In the genomic region with DNA sequence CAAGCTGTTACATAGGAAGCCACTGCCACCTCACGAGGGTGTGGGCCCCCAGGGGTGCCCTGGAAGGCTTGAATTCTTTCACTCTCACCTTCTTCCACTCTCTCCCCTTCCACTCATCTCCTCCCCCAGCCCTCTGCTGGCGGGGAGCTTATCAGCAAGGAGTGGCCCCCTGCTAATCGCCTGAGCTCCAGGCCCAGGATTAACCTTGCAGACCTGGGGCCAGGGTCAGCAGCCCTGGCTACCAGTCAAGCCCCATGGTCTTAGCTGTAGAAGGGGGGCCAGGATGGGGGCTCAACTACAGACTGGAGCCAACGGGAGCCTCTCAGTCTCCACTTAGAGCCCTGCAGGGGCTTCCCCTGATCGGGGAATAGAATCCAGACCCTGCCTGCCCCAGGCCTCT, we compare ENCODE assay signal across 14 mouse cellular contexts.
A peak's percentile ranks its signal among the peaks of the same experiment; 100 is the strongest.
DNase-seq lines count a peak whose midpoint lies in the region; ATAC-seq and TF ChIP-seq lines count a peak whose summit lies in the region.
"Had no signal": no experiment of that assay in that cellular context is flagged by ENCODE, and none has a peak within 500 bp of the region (broad histone marks: within the 10 kb centered on the region; RNA-seq: fewer than 3 reads in every experiment).

No protein-coding gene starts in this region.

- H3K36me3 ChIP-seq in kidney, postnatal 0 days (ENCODE audit: insufficient read depth, low read length), result no peaks in the 10 kb centered on the region
- H3K36me3 ChIP-seq in embryonic facial prominence, embryonic 10.5 days (replicated peaks), result no peaks in the 10 kb centered on the region
- H3K36me3 ChIP-seq: intestine, embryonic 15.5 days had no signal

- H3K9ac ChIP-seq in kidney, postnatal 0 days (ENCODE audit: low read depth, low read length), result no peak overlapping the region
- H3K9ac ChIP-seq: intestine, embryonic 15.5 days had no signal

- H3K27ac ChIP-seq in kidney, postnatal 0 days, result no peak overlapping the region
- peak overlapping the region; percentile 45 for H3K27ac ChIP-seq in embryonic facial prominence, embryonic 10.5 days (replicated peaks)
- no peak overlapping the region for H3K27ac ChIP-seq in left cerebral cortex, adult 2 months
- H3K27ac ChIP-seq: intestine, embryonic 15.5 days; macrophage had no signal

- DNase-seq in kidney, postnatal 0 days (ENCODE audit: low spot score), result no peak
- no peak for DNase-seq in kidney, adult 11 months
- DNase-seq in retina, adult 2 months (ENCODE audit: low read depth, low spot score), result peak; percentile 71
- no peak for DNase-seq in retina, embryonic 14.5 days (ENCODE audit: low spot score)
- DNase-seq in embryonic facial prominence, embryonic 10.5 days (ENCODE audit: low spot score), result peak; percentile 38
- peak; percentile 75 for DNase-seq in yolk sac, embryonic 10.5 days (ENCODE audit: low spot score)
- no peak for DNase-seq in left cerebral cortex, adult 2 months (ENCODE audit: extremely low spot score in 1 of 2, low spot score in 2 of 2)
- DNase-seq: cerebellum, adult 2 months; heart, postnatal 4 days; kidney, postnatal 4 days; thymus, adult 2 months had no signal

- intact Hi-C loops in left cerebral cortex, adult 2 months (cut with DNase I), result loop anchor here (5.0 kb wide), 1 partner anchor 386 kb away; no protein-coding TSS in a partner anchor

- H3K4me1 ChIP-seq in kidney, postnatal 0 days (replicated peaks; ENCODE audit: insufficient read depth, low read length), result no peaks in the 10 kb centered on the region
- H3K4me1 ChIP-seq in embryonic facial prominence, embryonic 10.5 days, result peaks cover 21% of the 10 kb centered on the region

- H3K4me2 ChIP-seq in kidney, postnatal 0 days (ENCODE audit: low read length), result no peak overlapping the region
- H3K4me2 ChIP-seq: intestine, embryonic 15.5 days had no signal

- H3K4me3 ChIP-seq in kidney, postnatal 0 days (replicated peaks; ENCODE audit: low read depth, low read length), result no peak overlapping the region
- H3K4me3 ChIP-seq in embryonic facial prominence, embryonic 10.5 days, result no peak overlapping the region
- H3K4me3 ChIP-seq in left cerebral cortex, adult 2 months, result no peak overlapping the region
- H3K4me3 ChIP-seq: intestine, embryonic 15.5 days had no signal

- no peaks in the 10 kb centered on the region for H3K27me3 ChIP-seq in kidney, postnatal 0 days (ENCODE audit: insufficient read depth, low read length)
- peaks cover 35% of the 10 kb centered on the region for H3K27me3 ChIP-seq in embryonic facial prominence, embryonic 10.5 days (replicated peaks; ENCODE audit: low read depth, poor library complexity, severe bottlenecking)
- H3K27me3 ChIP-seq: intestine, embryonic 15.5 days; Patski had no signal

- 0 out of 2 replicates have a peak, but pooled peaks have one; percentile 9 for ATAC-seq in kidney, postnatal 0 days (replicated peaks; ENCODE audit: low FRiP score, low read depth)
- ATAC-seq: intestine, embryonic 15.5 days; Patski had no signal

- no peak for TF ChIP-seq CTCF in kidney, postnatal 0 days (IDR thresholded peaks at IDR 0.05; ENCODE audit: low read depth)
- TF ChIP-seq CTCF in left cerebral cortex, adult 2 months (IDR thresholded peaks at IDR 0.05), result no peak

- no peaks in the 10 kb centered on the region for H3K9me3 ChIP-seq in kidney, postnatal 0 days (replicated peaks; ENCODE audit: low read length)
- H3K9me3 ChIP-seq in embryonic facial prominence, embryonic 10.5 days, result no peaks in the 10 kb centered on the region
- H3K9me3 ChIP-seq: intestine, embryonic 15.5 days had no signal

- WGBS in kidney, postnatal 0 days, result 26% methylated on average over 5 of the region's 5 CpGs
- 7% methylated on average over 5 of the region's 5 CpGs for WGBS in embryonic facial prominence, embryonic 10.5 days

Comparison
In these comparisons a context has a peak if more than half of its experiments do, and no peak if none do; other contexts are left out.
1. DNase-seq: peak in retina, adult 2 months (single experiment), embryonic facial prominence, embryonic 10.5 days (single experiment) and yolk sac, embryonic 10.5 days (single experiment); none in kidney, postnatal 0 days (single experiment), kidney, adult 11 months (single experiment), retina, embryonic 14.5 days (single experiment) and left cerebral cortex, adult 2 months (0 of 2).